Mouse (Mus musculus) adrenal gland (tissue): ENCODE results near the gene Wfdc21.

Source experiments
- intact Hi-C: fragments of 180-260 bp; cut with DNase I; formaldehyde crosslinking; loops from one replicate; pipeline ENCODE4 v1.15.1; 2025
- long read RNA-seq, 2 experiments: library from polyadenylated mRNA; unstranded; transcript quantifications; one replicate each; pipeline ENCODE4 v2.0.0; 2020; ENCODE audit warnings: borderline replicate concordance in 1 of 2; ENCODE audit not compliant: insufficient replicate concordance in 1 of 2

Wfdc21 gene
- long read RNA-seq, experiment 1 = 0 reads
- long read RNA-seq, experiment 2 = 0 reads

- intact Hi-C loops = no loop called here
These were observed at the start of gene Wfdc21 for GRCm38 (mm10) chr11:83746681-83747080. Wfdc21 (plus strand) TSS chr11:83746940.

GRCm38 (mm10) chr11:83703705-83704104, 43.0 kb upstream of the Wfdc21 start, which contains the start of gene Wfdc17:
Wfdc17 (plus strand) TSS chr11:83703991.
- intact Hi-C loops = loop anchor here (1.0 kb wide), 1 partner anchor 16 kb away; no protein-coding TSS in a partner anchor

- intact Hi-C loops = no loop called here
These were observed 38.0 kb upstream of the Wfdc21 start, which contains the start of gene Wfdc18 for GRCm38 (mm10) chr11:83708715-83709114. Wfdc18 (plus strand) TSS chr11:83709015.

GRCm38 (mm10) chr11:83709683-83710082, 37.1 kb upstream of the Wfdc21 start:
- intact Hi-C loops = no loop called here

GRCm38 (mm10) chr11:83712671-83713070, 34.1 kb upstream of the Wfdc21 start:
- intact Hi-C loops = no loop called here

GRCm38 (mm10) chr11:83713925-83714324, 32.8 kb upstream of the Wfdc21 start:
- intact Hi-C loops = no loop called here

- intact Hi-C loops = no loop called here
These were observed 29.6 kb upstream of the Wfdc21 start for GRCm38 (mm10) chr11:83717042-83717665.

GRCm38 (mm10) chr11:83720766-83721165, 26.0 kb upstream of the Wfdc21 start:
- intact Hi-C loops = no loop called here

GRCm38 (mm10) chr11:83728757-83729432, 17.8 kb upstream of the Wfdc21 start:
- intact Hi-C loops = no loop called here

GRCm38 (mm10) chr11:83731116-83731515, 15.6 kb upstream of the Wfdc21 start:
- intact Hi-C loops = no loop called here

- intact Hi-C loops = no loop called here
These were observed 13.6 kb upstream of the Wfdc21 start for GRCm38 (mm10) chr11:83733071-83733640.

GRCm38 (mm10) chr11:83734215-83734614, 12.5 kb upstream of the Wfdc21 start:
- intact Hi-C loops = no loop called here

GRCm38 (mm10) chr11:83735881-83736280, 10.9 kb upstream of the Wfdc21 start:
- intact Hi-C loops = no loop called here

- intact Hi-C loops = no loop called here
These were observed 9.6 kb upstream of the Wfdc21 start for GRCm38 (mm10) chr11:83737109-83737558.

- intact Hi-C loops = loop anchor here (1.0 kb wide), 1 partner anchor 183 kb away; no protein-coding TSS in a partner anchor
These were observed 7.5 kb upstream of the Wfdc21 start for GRCm38 (mm10) chr11:83739241-83739640.

- intact Hi-C loops = no loop called here
These were observed 6.2 kb upstream of the Wfdc21 start for GRCm38 (mm10) chr11:83740443-83740991.

GRCm38 (mm10) chr11:83741841-83742240, 4.9 kb upstream of the Wfdc21 start:
- intact Hi-C loops = no loop called here

- intact Hi-C loops = no loop called here
These were observed 3.9 kb upstream of the Wfdc21 start for GRCm38 (mm10) chr11:83742731-83743355.

- intact Hi-C loops = no loop called here
These were observed 3.2 kb upstream of the Wfdc21 start for GRCm38 (mm10) chr11:83743525-83743924.

GRCm38 (mm10) chr11:83746152-83746551, 588 bp upstream of the Wfdc21 start:
- intact Hi-C loops = no loop called here
